Mouse (Mus musculus) liver, postnatal 0 days (tissue): ENCODE results near the gene Glis2.

Experiments used
- CTCF ChIP-seq: sonication (generic); IDR thresholded peaks from 2 replicates; pipeline ENCODE4 v1.5.1; 2016; ENCODE audit warnings: antibody characterized with exemption, low read depth
- EP300 ChIP-seq: IDR thresholded peaks from 2 replicates; pipeline ENCODE4 v1.6.1; 2016; ENCODE audit warnings: antibody characterized with exemption, low read depth, mild to moderate bottlenecking

- TF ChIP-seq CTCF (no peak), EP300 (no peak)
These were observed 15.9 kb upstream of the Glis2 start for GRCm38 (mm10) chr16:4578630-4579029.
